Mouse (Mus musculus) G1E (cell line): ENCODE results near the gene Ppp1r9b.

Source experiments
- CTCF ChIP-seq: IDR thresholded peaks from 2 replicates; pipeline ENCODE4 v1.5.1; 2012; ENCODE audit warnings: low read depth, low read length, inconsistent platforms, mixed read lengths
- GATA1 ChIP-seq: IDR thresholded peaks from 2 replicates; pipeline ENCODE4 v1.6.1; 2012; ENCODE audit warnings: borderline replicate concordance, low read length, inconsistent platforms, mixed read lengths
- TAL1 ChIP-seq: conservative IDR thresholded peaks from 2 replicates; pipeline ENCODE4 v1.6.1; 2012; ENCODE audit warnings: low read depth, low read length, inconsistent platforms, mixed read lengths

DNA sequence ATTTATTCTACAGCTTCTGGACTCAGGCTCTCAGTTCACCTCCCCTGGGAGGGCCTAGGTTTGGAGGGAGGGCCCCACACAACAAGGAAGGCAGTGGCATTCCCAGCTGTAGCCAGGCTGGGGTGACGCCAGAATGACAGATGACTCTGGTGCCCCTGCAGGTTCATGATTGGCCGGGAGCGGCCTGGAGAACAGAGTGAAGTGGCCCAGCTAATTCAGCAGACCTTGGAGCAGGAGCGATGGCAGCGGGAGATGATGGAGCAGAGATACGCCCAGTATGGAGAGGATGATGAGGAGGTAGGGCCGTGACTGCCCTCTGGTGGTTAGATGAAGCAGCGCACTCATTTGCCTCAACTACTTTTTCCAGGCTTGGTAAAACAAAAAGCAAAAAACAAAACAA, 10.2 kb downstream of the Ppp1r9b start:
- peak; percentile 92 for TF ChIP-seq CTCF
- TF ChIP-seq TAL1, result no peak
- TF ChIP-seq GATA1, result no peak
